9 mouse cellular contexts compared by ENCODE assay signal in genomic region chr5:54155227-54155776, GRCm38 (mm10).
A peak's percentile ranks its signal among the peaks of the same experiment; 100 is the strongest.
DNase-seq lines count a peak whose midpoint lies in the region; ATAC-seq lines count a peak whose summit lies in the region.
"Had no signal": no experiment of that assay in that cellular context is flagged by ENCODE, and none has a peak within 500 bp of the region (broad histone marks: within the 10 kb centered on the region; RNA-seq: fewer than 3 reads in every experiment).

No protein-coding gene starts in this region.

- peaks cover 26% of the 10 kb centered on the region for H3K4me1 ChIP-seq in limb, embryonic 12.5 days (replicated peaks)
- H3K4me1 ChIP-seq in limb, embryonic 10.5 days = peaks cover 36% of the 10 kb centered on the region
- peaks cover 34% of the 10 kb centered on the region for H3K4me1 ChIP-seq in hindbrain, embryonic 14.5 days (replicated peaks; ENCODE audit: control insufficient read depth, insufficient read depth, low read length)
- peaks cover 38% of the 10 kb centered on the region for H3K4me1 ChIP-seq in neural tube, embryonic 15.5 days

- ATAC-seq in limb, embryonic 12.5 days (ENCODE audit: insufficient number of reproducible peaks, insufficient read depth, low FRiP score, low TSS enrichment, low read depth) = no peak
- ATAC-seq in hindbrain, embryonic 14.5 days (ENCODE audit: low FRiP score) = peak; percentile 67
- peak; percentile 74 for ATAC-seq in neural tube, embryonic 15.5 days (ENCODE audit: low FRiP score)
- no peak for ATAC-seq in megakaryocyte, adult 5-6 weeks (ENCODE audit: poor library complexity, severe bottlenecking)

- H3K27ac ChIP-seq in limb, embryonic 12.5 days = no peak overlapping the region
- H3K27ac ChIP-seq in limb, embryonic 10.5 days = no peak overlapping the region
- peak overlapping the region; percentile 62 for H3K27ac ChIP-seq in hindbrain, embryonic 14.5 days
- peak overlapping the region; percentile 65 for H3K27ac ChIP-seq in neural tube, embryonic 15.5 days (replicated peaks)

- peaks cover 23% of the 10 kb centered on the region for H3K27me3 ChIP-seq in limb, embryonic 12.5 days
- peaks cover 17% of the 10 kb centered on the region for H3K27me3 ChIP-seq in limb, embryonic 10.5 days (ENCODE audit: low read depth, poor library complexity, severe bottlenecking)
- no peaks in the 10 kb centered on the region for H3K27me3 ChIP-seq in hindbrain, embryonic 14.5 days (ENCODE audit: control insufficient read depth, insufficient read depth, low read length)
- no peaks in the 10 kb centered on the region for H3K27me3 ChIP-seq in neural tube, embryonic 15.5 days (replicated peaks)

- 67% methylated on average over 12 of the region's 12 CpGs for WGBS in limb, embryonic 12.5 days
- WGBS in limb, embryonic 10.5 days = 73% methylated on average over 12 of the region's 12 CpGs
- 33% methylated on average over 12 of the region's 12 CpGs for WGBS in hindbrain, embryonic 14.5 days
- 26% methylated on average over 12 of the region's 12 CpGs for WGBS in neural tube, embryonic 15.5 days

- H3K9me3 ChIP-seq in limb, embryonic 12.5 days = no peaks in the 10 kb centered on the region
- no peaks in the 10 kb centered on the region for H3K9me3 ChIP-seq in limb, embryonic 10.5 days (replicated peaks)
- no peaks in the 10 kb centered on the region for H3K9me3 ChIP-seq in hindbrain, embryonic 14.5 days (ENCODE audit: control insufficient read depth, low read length)
- H3K9me3 ChIP-seq in neural tube, embryonic 15.5 days (replicated peaks) = no peaks in the 10 kb centered on the region
- H3K9me3 ChIP-seq: megakaryocyte, embryonic 14.5 days had no signal

- no peaks in the 10 kb centered on the region for H3K36me3 ChIP-seq in limb, embryonic 12.5 days
- no peaks in the 10 kb centered on the region for H3K36me3 ChIP-seq in limb, embryonic 10.5 days
- H3K36me3 ChIP-seq in hindbrain, embryonic 14.5 days (replicated peaks; ENCODE audit: control insufficient read depth, insufficient read depth) = no peaks in the 10 kb centered on the region
- no peaks in the 10 kb centered on the region for H3K36me3 ChIP-seq in neural tube, embryonic 15.5 days

- H3K9ac ChIP-seq in limb, embryonic 12.5 days (replicated peaks) = no peak overlapping the region
- peak overlapping the region; percentile 32 for H3K9ac ChIP-seq in hindbrain, embryonic 14.5 days
- H3K9ac ChIP-seq in neural tube, embryonic 15.5 days (replicated peaks) = 0 out of 2 replicates have a peak overlapping the region, but pooled peaks have one; percentile 30

- DNase-seq in cerebellum, postnatal 10 days = peak; percentile 13 to 26
- no peak for DNase-seq in cerebellum, adult 11-12 months
- DNase-seq in limb, embryonic 10.5 days (ENCODE audit: low spot score) = no peak
- peak; percentile 57 for DNase-seq in hindbrain, embryonic 14.5 days (ENCODE audit: low spot score)
- no peak for DNase-seq in adrenal gland, adult (ENCODE audit: inconsistent age in 2 of 2, low spot score in 1 of 2)

- no peak overlapping the region for H3K4me3 ChIP-seq in limb, embryonic 12.5 days (replicated peaks)
- no peak overlapping the region for H3K4me3 ChIP-seq in limb, embryonic 10.5 days
- peak overlapping the region; percentile 24 for H3K4me3 ChIP-seq in hindbrain, embryonic 14.5 days (replicated peaks; ENCODE audit: low read length)
- H3K4me3 ChIP-seq in neural tube, embryonic 15.5 days (replicated peaks) = peak overlapping the region; percentile 32

- H3K4me2 ChIP-seq in limb, embryonic 12.5 days = peak overlapping the region; percentile 39
- H3K4me2 ChIP-seq in hindbrain, embryonic 14.5 days (replicated peaks) = peak overlapping the region; percentile 48
- peak overlapping the region; percentile 51 for H3K4me2 ChIP-seq in neural tube, embryonic 15.5 days

Comparison
In these comparisons a context has a peak if more than half of its experiments do, and no peak if none do; other contexts are left out.
1. DNase-seq: peak in cerebellum, postnatal 10 days (2 of 2) and hindbrain, embryonic 14.5 days (single experiment); none in cerebellum, adult 11-12 months (single experiment), limb, embryonic 10.5 days (single experiment) and adrenal gland, adult (0 of 2).
2. ATAC-seq: peak in hindbrain, embryonic 14.5 days (single experiment) and neural tube, embryonic 15.5 days (single experiment); none in limb, embryonic 12.5 days (single experiment) and megakaryocyte, adult 5-6 weeks (single experiment).
3. H3K27ac ChIP-seq: peak in hindbrain, embryonic 14.5 days (single experiment) and neural tube, embryonic 15.5 days (single experiment); none in limb, embryonic 12.5 days (single experiment) and limb, embryonic 10.5 days (single experiment).
4. H3K4me3 ChIP-seq: peak in hindbrain, embryonic 14.5 days (single experiment) and neural tube, embryonic 15.5 days (single experiment); none in limb, embryonic 12.5 days (single experiment) and limb, embryonic 10.5 days (single experiment).
5. Peak in every context shown above with its lines, with median percentiles within 50 percentile points of each other: H3K4me2 ChIP-seq.